Mouse (Mus musculus) heart, adult 9 months (tissue): ENCODE data around the gene Plekhb2.

Experiments
- DNase-seq, 2 experiments: peaks; one replicate each; pipeline ENCODE4 v3.0.0; 2022; ENCODE audit warnings: low spot score in 2 of 2

The Plekhb2 gene

DNA sequence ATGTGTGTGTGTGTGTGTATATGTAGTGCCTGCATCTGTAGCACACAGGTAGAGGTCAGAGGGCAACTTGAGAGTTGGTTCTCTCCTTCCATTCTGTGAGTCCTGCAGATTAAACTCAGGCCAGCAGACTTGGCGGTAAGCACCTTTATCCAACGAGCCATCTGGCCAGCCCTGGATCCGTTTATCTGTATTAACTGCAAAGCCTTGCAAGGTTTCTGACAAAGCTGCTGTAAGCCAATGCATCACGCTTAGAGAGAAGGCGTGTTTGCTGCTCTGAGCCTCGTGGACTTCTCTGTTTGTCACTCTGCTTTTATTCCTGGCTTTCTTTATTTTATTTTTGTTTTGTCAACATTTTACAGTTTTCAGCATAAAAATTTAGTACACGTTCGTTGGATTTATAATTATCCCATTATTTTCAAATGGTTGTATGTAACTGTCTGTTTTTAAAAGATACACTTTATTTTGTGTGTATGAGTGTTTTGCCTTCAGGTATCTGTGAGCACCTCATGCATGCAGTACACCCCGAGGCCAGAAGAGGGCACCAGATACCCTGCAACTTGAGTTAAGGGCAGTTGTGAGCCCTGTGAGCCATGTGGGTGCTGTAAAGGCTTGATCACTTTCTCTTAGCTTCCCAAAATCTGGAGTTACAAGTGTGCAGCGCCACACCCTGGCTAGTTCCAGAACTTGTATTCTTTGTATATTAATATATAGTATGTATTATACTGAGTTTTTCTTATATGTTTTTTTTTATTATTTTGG, 17.2 kb downstream of the Plekhb2 start:
- peak; percentile 69 to 83 for DNase-seq

GRCm38 (mm10) chr1:34867574-34867955, 17.8 kb downstream of the Plekhb2 start:
- DNase-seq, result no peak

DNA sequence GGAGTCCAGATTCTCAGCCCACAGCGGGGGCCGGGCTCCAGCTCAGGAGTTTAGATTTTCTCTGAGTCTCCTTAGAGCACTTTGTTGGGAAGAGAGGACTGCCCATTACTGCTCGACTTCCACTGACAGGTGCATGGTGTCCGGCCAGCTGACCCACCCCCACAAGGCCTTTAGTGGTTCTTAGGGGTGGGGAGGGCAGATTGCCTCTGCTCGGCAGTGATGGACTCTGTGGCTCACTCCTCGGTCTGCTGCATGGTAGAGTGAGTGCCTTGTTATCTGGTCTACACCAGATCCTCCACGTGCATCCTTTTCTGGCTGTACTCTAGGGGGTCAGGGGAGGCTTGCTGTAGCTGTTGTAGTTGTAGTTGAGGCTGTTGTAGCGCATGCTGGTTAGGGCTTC, 18.6 kb downstream of the Plekhb2 start:
- DNase-seq, result no peak

GRCm38 (mm10) chr1:34869231-34869630, 19.5 kb downstream of the Plekhb2 start:
- no peak for DNase-seq

DNA sequence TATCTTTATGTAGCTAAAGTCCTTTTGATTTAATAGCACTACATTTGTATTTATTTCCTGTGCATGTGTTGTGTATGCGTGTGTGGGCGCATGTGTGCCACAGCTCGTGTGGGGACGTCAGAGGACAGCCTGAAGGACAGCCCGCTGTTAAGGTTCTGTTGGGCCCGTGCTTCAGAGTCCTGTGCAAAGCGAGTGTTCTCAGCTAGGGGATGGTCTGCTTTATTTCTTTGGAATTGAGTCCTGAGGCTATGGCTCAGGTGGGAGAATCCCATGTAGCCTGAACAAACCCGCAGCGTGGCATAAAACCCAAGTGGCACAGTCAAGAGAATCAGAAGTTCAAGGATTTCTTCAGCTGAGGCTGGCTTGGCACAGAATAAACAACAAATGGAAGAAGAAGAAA, 21.4 kb downstream of the Plekhb2 start:
- no peak for DNase-seq

DNA sequence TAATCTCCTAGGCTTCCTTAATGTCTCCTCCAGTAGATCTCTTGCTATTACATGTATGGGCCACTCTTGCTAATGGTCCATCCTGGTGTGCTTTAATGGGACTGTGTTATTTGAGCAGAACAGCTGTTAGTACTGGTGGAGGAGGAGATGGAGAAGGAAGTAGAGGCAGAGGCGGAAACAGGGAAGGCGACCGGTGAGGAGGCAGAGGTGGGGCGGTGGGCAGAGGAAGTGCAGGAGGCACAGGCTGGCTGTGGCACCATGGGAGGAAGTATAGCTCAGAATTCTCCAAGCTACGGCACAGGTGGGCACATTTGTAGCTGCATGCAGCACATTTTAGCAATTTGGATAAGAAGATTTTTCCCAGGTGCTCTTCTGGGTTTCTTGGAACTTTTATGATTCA, 23.8 kb downstream of the Plekhb2 start:
- DNase-seq, result no peak

GRCm38 (mm10) chr1:34879611-34880010, 29.8 kb downstream of the Plekhb2 start:
- DNase-seq, result no peak

DNA sequence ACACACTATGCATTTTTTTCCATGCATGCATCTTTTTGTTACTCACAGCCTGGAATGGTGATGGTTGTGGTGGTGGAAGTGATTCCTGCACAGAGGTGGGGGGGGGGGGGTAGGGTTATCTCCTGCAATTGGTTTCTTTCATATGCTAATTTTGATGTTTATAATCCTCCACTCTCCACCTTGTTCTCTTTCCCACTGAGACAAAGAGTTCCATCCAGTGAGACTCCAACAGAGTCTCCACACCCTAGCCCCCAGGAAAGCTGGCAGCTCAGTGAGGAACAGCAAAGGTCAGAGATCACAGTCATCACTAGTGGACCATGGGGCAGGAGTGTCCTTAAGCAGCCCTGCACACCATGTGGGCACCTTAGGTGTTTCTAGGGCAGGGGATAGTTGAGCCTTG, 34.0 kb downstream of the Plekhb2 start:
- DNase-seq, result no peak

DNA sequence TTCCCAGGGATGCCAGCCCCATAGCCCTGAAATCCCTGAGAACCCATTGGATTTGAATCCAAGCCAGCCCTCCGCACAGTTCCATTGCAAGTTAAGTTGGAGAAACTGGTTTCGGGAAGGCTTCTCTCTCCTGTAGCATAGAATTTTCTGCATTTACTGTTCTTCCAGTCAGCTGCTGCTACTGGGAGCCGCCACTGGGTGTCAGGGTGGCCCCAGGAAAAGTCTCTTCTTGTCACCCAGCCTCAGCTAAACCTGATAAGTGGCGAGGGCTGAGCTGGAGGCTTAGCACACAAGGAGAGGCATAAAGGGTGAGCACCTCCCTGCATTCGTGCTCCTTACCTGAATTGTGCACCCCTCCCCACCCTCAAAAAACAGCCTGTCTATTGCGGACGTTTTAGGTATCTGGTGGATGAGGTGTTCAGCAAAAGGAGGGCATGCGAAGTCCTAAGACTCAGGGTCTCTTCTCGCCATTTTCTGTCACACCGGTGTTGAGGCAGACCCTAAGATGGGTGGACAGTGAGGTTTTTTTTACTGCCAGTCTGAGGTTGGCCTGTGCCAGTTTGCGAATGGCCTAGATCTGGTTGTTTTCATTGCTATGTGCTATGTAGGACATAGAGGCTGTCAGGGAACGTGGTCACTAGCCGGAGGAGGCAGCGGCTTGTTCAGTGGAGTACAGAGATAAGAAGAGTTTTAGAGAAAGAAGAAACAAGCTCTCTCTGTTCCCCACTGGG, 41.9 kb downstream of the Plekhb2 start:
- no peak for DNase-seq

- no peak for DNase-seq
Measured at GRCm38 (mm10) chr1:34892466-34892865, 42.7 kb downstream of the Plekhb2 start.

DNA sequence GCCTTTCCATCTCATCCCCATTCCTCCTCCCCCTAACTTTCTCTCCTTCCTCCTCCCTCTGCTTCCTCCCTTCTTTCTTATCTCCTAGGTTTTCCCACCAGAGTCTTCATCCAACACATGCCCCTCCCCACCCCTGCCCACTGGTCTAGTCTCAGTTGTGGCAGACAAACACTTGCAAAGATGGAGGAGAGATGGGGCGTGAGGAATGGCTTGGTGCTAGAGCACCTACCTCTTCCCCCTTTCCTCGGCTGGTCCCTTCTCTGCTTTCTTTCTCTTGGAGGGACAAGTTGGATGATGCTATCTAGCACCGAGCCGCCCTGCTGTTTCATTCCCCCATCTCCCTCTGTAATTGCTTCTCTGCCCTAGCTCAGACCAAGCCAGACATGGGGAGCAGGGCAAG, 43.6 kb downstream of the Plekhb2 start:
- no peak for DNase-seq

GRCm38 (mm10) chr1:34893831-34894230, 44.1 kb downstream of the Plekhb2 start:
- no peak for DNase-seq

GRCm38 (mm10) chr1:34896102-34896501, 46.3 kb downstream of the Plekhb2 start:
- no peak for DNase-seq

- peak; percentile 4 to 18 for DNase-seq
Measured at GRCm38 (mm10) chr1:34896898-34897297, 47.1 kb downstream of the Plekhb2 start.

DNA sequence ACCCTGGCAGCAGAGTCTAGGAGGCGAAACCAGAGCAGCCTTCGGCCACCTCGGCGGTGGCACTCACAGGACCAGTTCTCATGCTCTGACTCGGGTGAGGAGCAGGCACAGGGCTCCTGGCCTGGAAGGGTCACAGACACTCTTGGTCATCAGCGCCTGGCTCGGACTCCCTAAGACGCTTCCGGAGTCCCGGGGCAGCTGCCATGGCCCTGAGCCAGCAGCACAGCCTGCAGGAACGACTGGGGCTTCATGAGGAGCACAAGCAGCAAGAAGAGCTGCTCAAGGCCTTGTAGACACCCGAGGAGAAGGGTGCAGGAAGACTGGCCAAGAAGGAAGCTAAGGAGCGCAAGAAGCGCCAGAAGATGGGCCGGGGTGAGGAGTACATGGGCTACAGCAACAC, 78.9 kb downstream of the Plekhb2 start:
- no peak for DNase-seq
